Mouse (Mus musculus) brain, adult 2 months (tissue): ENCODE measurements around the gene Tom1l1.
"Not testable (repeated sequence)": the region's sequence is repeated elsewhere in the genome, so short reads cannot be mapped to it uniquely, and the experiment has no call there.

Experiments
- DNase-seq: peaks from one replicate; pipeline ENCODE4 v3.0.0; 2011; ENCODE audit warnings: low read depth, low spot score

The Tom1l1 gene

DNA sequence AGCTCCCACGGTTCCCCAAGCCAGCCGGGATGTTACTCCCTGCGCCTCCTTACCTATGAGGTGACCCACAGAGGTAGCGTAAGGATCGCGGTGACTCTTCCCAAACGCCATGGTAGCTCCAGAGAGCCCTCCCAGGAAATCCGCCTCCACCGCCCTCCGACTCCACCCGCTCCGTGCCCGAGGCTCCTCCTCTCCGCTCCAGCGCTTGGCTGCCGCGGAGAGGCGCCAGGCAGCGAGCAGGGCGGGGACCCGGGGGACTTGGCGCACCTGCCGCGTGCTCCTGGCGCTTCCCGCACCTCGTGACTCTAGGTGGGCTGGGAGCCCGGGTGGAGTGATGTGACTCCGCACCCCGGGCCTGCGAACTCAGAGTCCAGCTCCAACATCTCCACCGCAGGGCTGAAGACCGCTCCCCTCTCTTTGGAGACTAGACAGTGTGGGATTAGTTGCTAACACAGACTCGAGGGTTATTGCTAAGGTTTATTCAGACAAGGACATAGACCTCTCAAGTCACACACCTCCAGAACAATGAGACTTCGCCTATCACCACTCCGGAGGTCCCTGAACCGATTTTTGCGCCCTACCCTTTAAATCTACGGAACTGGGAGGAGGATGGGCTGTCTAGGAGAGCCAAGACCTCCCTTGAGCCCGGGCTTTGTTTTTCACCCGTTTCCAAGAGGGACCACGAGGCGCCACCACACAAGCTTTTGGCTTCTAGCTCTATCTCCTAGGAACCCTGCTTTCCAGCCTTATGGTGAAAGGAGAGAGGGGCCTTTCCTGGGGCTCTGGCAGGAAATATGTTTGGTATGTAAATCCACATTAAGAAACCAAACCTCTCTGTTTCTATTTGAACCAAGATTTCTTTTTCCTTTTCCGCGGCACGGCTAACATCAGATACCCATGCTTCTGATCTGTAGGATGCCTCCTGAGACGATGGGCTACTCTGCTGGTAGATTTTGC is at the start of gene Tom1l1:
Gene Tom1l1 (minus strand): TSS at position 907 of the 957 bp plus-strand sequence.
- peak; percentile 85 for DNase-seq

DNA sequence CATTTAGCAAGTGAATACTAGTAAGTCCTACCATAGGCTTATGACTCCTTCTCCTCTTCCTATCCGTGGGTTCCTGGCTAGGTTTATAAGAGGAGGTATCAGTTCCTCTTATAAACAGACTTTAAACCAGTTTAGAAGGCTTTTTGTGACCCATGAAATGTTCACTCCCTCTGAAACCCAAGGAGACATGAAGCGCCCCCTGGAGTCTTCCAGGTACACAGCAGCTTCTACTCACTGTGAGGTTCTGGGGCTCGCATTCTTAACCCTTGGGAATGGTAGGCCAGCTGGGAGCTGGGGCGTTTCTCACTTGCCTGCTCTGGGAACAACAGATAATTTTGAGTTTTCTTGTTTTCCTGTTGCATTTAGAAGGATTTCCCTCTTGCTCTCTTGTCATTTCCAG is 45.4 kb upstream of the Tom1l1 start:
- no peak for DNase-seq

DNA sequence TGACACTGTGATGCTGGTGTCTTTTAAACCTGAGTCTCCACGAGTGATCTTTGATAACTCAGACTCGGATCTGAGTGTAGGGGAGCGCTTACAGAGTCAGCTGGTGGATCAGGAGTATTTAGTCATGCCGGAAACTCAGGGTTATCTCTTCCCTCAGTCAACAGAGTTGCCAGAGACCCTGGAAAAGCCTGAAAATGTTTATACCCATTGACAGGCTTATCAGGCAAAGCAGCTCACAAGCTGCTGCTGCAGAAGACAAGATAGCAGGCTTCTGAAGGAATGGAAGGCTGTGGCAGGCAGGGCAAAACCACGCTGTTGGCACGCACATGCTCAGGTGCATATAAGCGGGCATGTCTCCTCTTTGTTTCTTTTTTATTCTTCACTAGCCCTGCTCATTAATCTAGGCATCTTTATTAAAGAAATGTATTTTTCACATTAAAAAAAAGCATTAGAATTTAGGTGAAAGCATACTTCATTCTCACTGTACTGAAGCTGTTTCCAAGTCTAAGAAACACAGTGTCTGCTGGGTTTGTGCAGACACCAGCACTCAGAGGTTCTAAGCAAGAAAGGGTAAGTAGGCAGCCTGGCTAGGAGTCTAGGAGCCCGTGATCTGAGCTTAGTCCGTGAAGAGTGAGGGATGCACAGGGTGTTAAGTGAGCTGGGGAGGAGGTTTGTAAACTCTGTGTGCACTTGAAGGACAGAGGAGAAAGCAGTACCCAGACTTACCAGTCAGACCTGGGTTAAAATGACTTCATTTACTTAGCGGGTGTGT is 39.4 kb upstream of the Tom1l1 start:
- no peak for DNase-seq

DNA sequence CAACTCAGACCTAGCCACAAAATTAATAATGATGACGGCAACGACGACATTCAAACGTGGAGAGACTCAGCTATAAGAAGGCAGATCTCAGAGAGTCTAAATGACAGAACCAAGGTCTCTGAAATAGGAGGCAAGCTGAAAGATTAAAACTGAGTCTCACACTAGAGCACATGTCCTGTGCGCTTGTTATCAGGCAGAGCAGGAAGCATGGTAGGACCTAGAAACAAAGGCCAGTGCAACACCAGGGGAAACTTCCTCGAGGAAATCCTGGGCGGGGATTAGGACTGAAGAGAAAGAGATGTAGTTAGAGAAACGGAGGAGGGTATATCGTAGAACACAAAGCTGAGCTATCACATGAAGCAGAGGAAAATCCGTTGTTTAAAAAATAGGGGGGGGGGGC is 38.6 kb upstream of the Tom1l1 start:
- no peak for DNase-seq

DNA sequence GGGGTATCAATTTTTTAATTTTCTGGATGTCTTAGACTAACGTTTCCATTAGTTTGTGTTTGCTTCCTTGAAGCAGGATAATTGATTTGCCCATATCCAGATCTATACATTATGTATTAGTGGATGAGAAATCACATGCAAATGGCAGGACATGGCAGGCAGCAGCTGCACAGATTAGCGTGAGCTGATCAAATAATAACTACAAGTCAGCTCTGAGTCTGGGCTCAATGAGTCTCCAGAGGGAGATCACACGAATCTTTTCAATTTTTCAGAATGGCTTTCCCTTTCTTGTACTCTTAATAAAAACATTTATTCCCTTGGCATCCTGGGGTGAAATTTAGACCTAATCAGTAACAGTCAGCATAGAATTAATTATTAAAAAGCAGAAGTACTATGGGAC is 34.1 kb upstream of the Tom1l1 start:
- no peak for DNase-seq

DNA sequence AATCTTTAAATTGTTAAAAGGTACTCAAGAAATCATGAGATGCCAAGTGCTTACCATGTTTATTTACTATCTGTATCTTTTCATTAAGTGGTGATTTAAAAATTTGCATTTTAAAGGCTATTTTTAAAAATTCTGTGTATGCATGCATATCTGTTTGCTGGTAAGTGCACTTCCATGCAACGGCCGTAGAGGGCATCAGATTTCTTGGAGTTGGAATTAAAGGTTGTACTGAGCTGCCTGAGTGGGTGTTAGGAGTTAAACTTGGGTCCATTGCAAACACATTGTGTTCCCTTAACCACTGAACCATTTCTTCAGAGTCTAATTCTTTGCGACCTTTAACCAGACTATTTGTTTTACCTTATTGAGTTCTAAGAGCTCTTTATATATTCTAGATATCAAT is 29.6 kb upstream of the Tom1l1 start:
- DNase-seq: no peak

DNA sequence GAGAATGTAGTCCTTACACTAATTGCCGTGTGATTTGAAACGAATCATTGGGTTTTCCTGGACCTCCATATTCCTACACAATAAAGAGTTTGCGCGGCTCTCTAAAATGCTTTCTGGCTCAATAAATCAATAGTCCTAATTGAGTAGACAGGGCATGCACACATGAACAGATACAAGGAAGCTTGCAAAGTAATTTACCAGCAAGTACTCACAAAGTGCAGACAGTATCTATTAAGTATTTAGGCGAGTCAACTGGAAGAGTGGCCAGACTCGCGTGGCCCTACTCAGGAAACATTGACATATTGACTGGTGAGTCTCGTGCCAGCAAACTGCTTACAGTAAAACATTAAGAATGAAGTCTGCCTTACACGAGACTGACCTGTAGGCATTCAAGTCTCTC is 23.4 kb upstream of the Tom1l1 start:
- DNase-seq: no peak

DNA sequence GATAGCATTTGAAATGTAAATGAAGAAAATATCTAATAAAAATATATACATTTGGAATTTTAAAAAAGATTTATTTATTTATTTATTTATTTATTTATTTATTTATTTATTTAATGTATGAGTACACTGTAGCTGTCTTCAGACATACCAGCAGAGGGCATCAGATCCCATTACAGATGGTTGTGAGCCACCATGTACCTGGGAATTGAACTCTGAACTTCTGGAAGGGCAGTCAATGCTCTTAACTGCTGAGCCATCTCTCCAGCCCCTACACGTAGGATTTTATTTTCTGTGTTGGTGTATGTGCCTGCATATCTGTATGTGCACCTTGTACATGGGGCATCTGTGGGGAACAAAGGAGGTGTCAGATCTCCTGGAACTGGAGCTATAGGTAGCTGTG is 19.0 kb upstream of the Tom1l1 start:
- not testable (repeated sequence) for DNase-seq

DNA sequence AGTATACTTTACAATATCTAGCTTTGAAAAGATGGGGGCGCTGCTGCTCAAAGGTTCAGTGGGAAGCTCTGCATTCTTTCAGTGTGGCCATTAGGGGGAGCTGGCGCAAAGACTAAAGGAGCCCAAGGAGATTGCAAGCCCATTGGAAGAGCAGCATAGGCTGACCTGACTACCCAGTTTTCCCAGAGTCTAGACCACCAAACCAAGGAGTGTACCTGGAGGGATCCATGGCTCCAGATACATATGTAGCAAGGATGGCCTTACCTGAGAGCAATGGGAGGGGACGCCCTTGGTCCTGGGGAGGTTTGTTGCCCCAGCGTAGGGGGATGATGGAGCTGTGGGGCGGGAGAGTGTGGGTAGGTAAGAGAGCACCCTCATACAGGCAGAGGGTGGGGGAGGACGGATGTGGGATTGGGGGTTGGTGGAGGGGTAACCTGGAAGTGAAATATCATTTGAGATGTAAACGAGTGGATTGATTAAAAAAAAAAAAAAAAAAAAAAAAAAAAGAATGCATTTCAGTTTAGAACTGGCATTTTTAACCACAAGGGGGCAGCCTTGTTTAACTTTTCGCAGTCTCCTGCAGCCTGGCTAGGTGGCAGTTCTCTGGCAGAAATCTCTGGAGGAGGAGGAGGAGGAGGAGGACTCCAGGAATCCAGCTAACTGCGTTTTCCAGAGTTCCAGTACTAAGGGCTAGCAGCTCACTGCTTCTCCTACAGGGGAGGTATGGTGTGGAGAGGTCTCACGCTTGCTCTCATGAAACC is 9.5 kb upstream of the Tom1l1 start:
- DNase-seq: peak; percentile 92

DNA sequence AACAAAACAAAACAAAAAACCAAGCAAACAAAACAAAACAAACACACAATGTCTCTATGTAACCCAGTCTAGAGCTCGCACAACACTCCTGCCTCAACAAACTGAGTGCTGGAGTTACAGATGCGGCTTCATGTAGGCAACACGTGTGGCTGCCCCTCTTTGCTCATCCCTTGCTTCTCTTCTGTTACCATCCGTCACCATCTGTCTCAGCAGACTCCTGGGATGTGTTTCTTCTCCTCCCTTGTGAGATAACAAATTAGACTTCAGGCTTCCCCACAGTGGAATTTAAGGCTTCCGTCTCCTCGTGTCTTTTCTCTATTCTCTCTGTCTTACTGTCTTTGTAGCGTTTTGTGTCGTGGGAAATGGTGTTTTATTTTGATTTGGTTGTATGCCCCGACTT is 7.6 kb upstream of the Tom1l1 start:
- DNase-seq: peak; percentile 38

DNA sequence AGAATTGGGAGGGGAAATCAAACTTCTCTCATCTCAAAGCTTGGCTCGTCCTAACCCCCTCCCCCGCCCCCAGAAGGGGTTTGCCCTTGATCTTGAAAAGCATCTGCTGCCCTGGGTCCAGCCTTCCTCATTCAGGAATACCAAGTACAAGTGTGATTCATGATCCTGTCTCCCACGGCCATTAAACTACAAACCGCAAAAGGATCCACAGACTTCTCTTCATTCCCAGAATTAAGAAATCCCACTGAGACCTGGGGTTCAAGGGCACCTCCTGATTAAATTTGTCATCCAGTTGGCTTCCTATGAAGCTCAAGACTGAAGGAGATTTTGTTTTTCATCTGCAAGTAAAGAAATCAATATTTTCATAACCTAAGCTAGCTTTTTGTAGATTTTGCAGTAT is 6.0 kb upstream of the Tom1l1 start:
- no peak for DNase-seq

DNA sequence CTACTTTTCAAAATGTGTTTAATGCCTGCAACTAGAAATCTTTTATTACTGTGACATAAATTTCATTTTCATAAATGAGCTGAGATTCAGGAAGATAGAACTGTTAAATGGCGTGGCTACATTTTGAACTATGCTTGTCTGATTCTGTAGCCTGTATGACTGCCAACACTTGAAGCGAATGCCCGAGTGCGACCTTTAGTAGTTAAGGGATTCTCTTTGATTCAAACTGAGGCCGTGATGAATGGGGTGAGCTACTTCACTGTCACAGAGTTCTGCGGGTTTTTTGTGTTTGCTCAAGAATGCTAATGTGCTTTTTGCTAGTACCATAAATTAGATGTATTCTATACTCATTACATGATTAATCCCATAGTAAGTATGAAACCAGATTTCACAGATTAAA is 2.2 kb upstream of the Tom1l1 start:
- no peak for DNase-seq

DNA sequence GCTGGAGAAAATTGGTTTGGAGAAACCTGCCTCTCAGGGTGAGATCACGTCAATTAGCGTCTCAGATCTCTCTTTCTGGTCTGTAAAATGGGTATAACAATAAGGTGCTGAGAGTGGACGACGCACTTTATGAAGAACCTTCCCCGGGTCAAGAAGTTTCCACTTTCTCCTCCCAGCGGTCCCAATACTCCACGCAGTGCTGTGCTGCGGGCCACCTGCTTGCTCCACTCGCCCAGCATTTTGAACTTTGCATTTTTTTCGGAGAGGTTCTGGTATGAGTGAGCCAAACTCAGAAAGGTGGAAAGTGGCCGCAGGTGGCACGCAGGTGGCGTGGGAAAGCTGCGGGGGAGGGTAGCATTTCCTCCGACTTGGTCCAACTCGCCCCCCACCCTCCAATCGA is 1.1 kb downstream of the Tom1l1 start:
- DNase-seq: no peak

DNA sequence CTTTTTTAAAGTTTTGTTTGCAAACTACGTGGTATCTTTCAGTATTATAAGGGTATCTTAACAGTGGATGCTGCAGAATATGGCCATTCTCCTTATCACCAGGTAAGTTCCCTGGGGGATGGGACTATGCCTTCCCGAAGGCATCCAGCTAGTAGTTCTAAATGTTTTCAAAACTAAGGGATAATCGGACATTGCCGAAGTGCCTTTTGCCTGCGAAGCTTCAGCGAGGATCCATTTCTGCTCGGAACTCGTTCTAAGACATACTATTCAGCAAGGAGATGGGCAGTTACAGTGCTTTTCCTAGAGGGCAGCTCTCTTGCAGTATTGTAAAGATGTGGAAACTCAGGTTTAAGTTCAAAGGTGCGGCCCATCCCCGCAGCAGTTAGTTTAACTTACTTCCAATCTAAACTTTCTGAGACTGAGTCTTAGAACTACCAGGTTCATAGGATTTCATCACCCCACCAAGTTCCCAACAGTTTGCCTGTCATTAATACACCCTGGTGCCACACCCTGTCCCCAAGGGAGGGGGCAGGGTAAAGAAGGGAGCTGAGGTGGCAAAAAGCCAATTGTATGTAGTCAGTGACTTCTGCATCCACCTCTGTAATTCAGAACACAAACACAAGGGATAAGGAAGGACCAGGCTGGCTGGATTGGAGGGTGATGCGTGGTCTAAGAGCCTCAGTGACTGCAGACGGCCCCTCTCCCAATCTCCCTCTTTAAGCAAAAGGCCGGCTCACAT is 1.7 kb downstream of the Tom1l1 start:
- DNase-seq: no peak

DNA sequence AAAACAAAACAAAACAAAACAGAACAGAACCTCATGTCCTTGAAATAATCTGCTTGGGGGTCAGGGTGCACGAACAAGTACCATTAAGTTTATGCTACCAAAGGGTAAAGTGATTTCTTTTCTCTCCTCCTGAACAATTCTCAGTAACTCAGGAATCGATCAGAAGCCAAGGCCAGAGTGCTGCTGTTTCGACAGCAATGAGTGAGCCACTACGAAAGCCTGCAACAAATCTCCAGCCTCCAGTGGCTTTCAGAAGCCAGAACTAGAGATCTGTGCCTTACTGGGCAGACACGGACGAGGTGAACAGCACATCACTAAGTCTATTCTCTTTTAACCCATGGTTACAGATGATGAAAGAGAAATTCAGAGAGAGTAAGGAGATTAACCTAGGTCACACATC is 3.0 kb downstream of the Tom1l1 start:
- DNase-seq: no peak

DNA sequence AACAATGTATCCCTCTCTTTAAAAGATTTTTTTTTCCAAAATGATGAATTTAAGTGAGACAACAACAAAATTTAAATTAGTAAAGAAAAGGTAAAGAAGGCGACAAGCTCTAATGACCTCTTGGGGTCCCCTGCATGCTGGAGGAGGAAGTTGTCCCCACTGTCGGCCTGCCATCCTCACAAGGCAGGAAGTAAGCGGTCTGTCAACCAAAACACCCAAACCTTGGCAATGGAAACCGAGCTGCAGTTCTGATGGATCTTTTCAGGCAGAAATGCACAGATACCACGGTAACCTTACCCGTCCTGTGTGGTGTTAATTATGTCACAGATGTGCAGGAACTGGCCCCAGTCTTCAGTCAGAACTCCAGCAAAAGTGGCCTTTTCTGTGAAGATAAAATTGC is 3.4 kb downstream of the Tom1l1 start:
- no peak for DNase-seq

DNA sequence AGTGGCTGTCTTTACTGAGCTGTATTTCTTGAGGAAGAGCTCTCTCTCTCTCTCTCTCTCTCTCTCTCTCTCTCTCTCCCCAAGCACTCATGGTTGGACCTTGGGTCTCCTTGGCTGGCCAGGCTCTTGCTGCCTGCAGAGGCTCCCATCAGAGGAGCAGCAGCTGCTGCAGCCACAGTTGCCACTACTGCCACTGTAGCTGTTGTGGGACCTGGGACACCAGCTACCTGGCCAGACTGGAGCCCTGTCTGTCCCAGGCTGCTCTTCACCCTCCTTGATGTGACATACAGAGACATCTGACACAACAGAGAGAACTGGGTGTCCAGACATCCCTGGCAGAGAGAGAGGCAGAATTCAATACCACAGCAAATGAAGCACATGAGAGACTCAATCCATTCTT is 7.0 kb downstream of the Tom1l1 start:
- no peak for DNase-seq

DNA sequence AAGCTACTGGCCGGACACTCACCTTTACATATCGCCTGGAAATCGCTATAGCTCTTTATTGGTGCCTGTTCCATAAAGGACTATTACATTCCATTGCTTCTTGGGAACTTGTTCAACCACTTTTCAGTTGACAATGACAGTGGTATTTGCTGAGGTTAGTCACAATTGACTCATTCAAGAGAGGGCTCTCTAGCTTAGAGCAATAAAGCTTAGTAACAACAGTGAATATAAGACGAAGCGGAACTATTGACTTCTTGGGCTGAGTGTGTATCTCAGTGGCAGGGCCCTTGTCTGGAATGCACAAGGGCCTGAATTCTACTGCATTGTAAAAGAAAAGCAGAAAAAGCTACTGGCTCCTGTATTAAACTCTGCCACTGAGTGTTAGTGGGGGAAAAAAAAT is 9.6 kb downstream of the Tom1l1 start:
- DNase-seq: no peak

DNA sequence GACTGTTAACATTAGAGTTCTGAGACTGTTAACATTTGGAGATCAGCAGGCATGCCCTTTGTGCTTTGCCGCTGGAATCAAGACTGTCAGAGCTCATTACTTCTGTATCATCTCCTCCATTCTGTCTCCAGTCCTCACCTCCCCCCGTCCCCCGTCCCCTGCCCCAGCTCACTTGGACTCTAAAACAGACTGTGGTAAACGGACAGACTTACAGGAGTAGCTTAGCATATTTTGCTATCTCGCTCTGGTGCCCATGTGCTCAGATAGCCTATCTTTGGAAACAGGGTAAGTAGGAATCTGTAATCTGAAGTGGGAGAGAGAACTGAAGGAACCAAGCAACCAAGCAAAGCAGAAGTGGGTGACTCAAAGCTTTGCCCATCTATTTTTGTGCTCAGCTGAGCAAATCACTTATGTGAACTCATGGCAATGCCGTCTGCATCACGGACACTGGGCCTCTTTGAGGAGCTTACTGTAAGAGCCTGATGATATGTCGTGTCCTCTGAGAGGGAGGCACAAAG is 10.3 kb downstream of the Tom1l1 start:
- DNase-seq: peak; percentile 87

DNA sequence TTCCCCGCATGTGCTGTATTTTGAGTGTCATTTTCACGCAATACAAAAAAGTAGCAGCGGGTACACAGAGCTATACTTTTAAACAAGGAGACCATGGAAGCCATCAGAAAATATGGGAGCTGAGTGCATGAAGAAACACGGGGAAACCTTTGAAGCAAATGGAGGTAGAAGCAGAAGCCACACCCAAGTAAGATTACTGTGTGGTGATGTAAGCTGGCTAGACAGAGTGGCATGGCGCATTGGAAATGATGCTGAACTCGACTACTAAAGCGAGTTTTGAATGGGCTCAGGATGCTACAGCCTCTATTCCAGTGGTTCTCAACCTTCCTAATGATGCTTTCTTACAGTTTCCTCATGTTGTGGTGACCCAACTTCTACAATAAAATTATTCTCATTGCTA is 11.1 kb downstream of the Tom1l1 start:
- DNase-seq: no peak

DNA sequence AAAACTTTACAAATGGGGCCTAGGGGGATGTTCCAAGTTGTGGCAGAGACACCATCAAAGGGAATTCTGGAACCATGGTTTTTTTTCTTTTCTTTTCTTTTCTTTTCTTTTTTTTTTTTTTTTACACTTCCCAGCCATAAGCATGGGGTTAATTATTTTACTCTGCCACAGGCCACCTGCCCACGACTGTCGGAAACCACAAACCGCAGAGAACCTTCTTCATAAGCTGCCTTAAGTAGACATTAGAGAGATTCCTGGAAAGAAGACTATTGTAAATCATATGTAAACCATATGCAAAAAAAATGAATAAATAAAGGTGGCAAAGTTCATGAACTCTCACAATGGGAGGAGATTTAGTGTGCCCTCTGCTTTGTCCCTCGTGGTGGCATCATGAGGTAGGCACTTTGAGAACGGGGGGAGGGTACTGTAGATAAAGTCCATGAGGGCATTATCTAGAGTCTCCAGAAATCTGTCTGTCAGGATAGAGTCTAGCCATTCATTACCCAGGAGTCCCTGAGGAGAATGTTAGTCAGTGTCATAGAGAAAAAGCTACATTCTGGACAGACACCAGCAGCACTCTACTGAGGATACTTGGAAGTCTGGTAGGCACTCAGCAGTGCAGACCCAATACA is 12.6 kb downstream of the Tom1l1 start:
- no peak for DNase-seq
